Mouse (Mus musculus): ENCODE data around the gene Il20ra. TPM values are rescaled to one million over a fixed set of nuclear protein-coding genes. Genes with fewer than 3 reads are reported as not detected.
A peak's percentile ranks its signal among the peaks of the same experiment; 100 is the strongest.
"Not testable (repeated sequence)": the region's sequence is repeated elsewhere in the genome, so short reads cannot be mapped to it uniquely, and the experiment has no call there.

Gene Il20ra
- polyA plus RNA-seq, 1 experiment = 0.19 TPM

GRCm38 (mm10) chr10:19704445-19704844 is 7.9 kb upstream of the Il20ra start:
- H3K36me3 ChIP-seq (replicated peaks; ENCODE audit: low read length) = no peaks in the 10 kb centered on the region
- TF ChIP-seq FLI1 (IDR thresholded peaks at IDR 0.05; ENCODE audit: low read length) (no peak), GATA1 (IDR thresholded peaks at IDR 0.05; ENCODE audit: borderline replicate concordance, low read length) (no peak)
- no peaks in the 10 kb centered on the region for H3K9me3 ChIP-seq
- H3K4me1 ChIP-seq = peaks cover 22% of the 10 kb centered on the region
- H3K27me3 ChIP-seq (replicated peaks) = no peaks in the 10 kb centered on the region
- no peak overlapping the region for H3K4me3 ChIP-seq (replicated peaks)

- Histone ChIP-seq H3K4me3 (replicated peaks) (no peak overlapping the region), H3K9me3 (no peaks in the 10 kb centered on the region), H3K27me3 (replicated peaks) (peaks cover 2% of the 10 kb centered on the region), H3K4me1 (peaks cover 41% of the 10 kb centered on the region), H3K36me3 (replicated peaks; ENCODE audit: low read length) (no peaks in the 10 kb centered on the region)
- no peak for TF ChIP-seq FLI1 (IDR thresholded peaks at IDR 0.05; ENCODE audit: low read length)
- no peak for TF ChIP-seq GATA1 (IDR thresholded peaks at IDR 0.05; ENCODE audit: borderline replicate concordance, low read length)
Observed at GRCm38 (mm10) chr10:19707768-19708167, 4.6 kb upstream of the Il20ra start.

GRCm38 (mm10) chr10:19708277-19709070 is 3.9 kb upstream of the Il20ra start:
- H3K36me3 ChIP-seq (replicated peaks; ENCODE audit: low read length) = no peaks in the 10 kb centered on the region
- H3K4me1 ChIP-seq = peaks cover 42% of the 10 kb centered on the region
- peaks cover 2% of the 10 kb centered on the region for H3K27me3 ChIP-seq (replicated peaks)
- H3K9me3 ChIP-seq = no peaks in the 10 kb centered on the region
- no peak overlapping the region for H3K4me3 ChIP-seq (replicated peaks)
- TF ChIP-seq FLI1 (IDR thresholded peaks at IDR 0.05; ENCODE audit: low read length) = no peak
- no peak for TF ChIP-seq GATA1 (IDR thresholded peaks at IDR 0.05; ENCODE audit: borderline replicate concordance, low read length)

- no peak overlapping the region for H3K4me3 ChIP-seq (replicated peaks)
- no peaks in the 10 kb centered on the region for H3K36me3 ChIP-seq (replicated peaks; ENCODE audit: low read length)
- H3K27me3 ChIP-seq (replicated peaks) = peaks cover 2% of the 10 kb centered on the region
- H3K4me1 ChIP-seq = peaks cover 48% of the 10 kb centered on the region
- no peak for TF ChIP-seq FLI1 (IDR thresholded peaks at IDR 0.05; ENCODE audit: low read length)
- TF ChIP-seq GATA1 (IDR thresholded peaks at IDR 0.05; ENCODE audit: borderline replicate concordance, low read length) = no peak
- H3K9me3 ChIP-seq = no peaks in the 10 kb centered on the region
Observed at GRCm38 (mm10) chr10:19711020-19711419, 1.4 kb upstream of the Il20ra start.

- H3K9me3 ChIP-seq = no peaks in the 10 kb centered on the region
- peaks cover 53% of the 10 kb centered on the region for H3K4me1 ChIP-seq
- H3K36me3 ChIP-seq (replicated peaks; ENCODE audit: low read length) = no peaks in the 10 kb centered on the region
- peak overlapping the region; percentile 53 for H3K4me3 ChIP-seq (replicated peaks)
- peaks cover 2% of the 10 kb centered on the region for H3K27me3 ChIP-seq (replicated peaks)
- TF ChIP-seq GATA1 (IDR thresholded peaks at IDR 0.05; ENCODE audit: borderline replicate concordance, low read length) = no peak
- no peak for TF ChIP-seq FLI1 (IDR thresholded peaks at IDR 0.05; ENCODE audit: low read length)
Observed at GRCm38 (mm10) chr10:19711551-19712171, 709 bp upstream of the Il20ra start.

GRCm38 (mm10) chr10:19718627-19719026 is 6.3 kb downstream of the Il20ra start:
- Histone ChIP-seq H3K4me3 (replicated peaks) (no peak overlapping the region), H3K27me3 (replicated peaks) (peaks cover 6% of the 10 kb centered on the region), H3K4me1 (peaks cover 50% of the 10 kb centered on the region), H3K36me3 (replicated peaks; ENCODE audit: low read length) (no peaks in the 10 kb centered on the region), H3K9me3 (no peaks in the 10 kb centered on the region)
- TF ChIP-seq FLI1 (IDR thresholded peaks at IDR 0.05; ENCODE audit: low read length) (no peak), GATA1 (IDR thresholded peaks at IDR 0.05; ENCODE audit: borderline replicate concordance, low read length) (no peak)

GRCm38 (mm10) chr10:19722320-19722719 is 9.9 kb downstream of the Il20ra start:
- Histone ChIP-seq H3K9me3 (no peaks in the 10 kb centered on the region), H3K27me3 (replicated peaks) (peaks cover 6% of the 10 kb centered on the region), H3K36me3 (replicated peaks; ENCODE audit: low read length) (no peaks in the 10 kb centered on the region), H3K4me1 (peaks cover 27% of the 10 kb centered on the region), H3K4me3 (replicated peaks) (no peak overlapping the region)
- no peak for TF ChIP-seq FLI1 (IDR thresholded peaks at IDR 0.05; ENCODE audit: low read length)
- TF ChIP-seq GATA1 (IDR thresholded peaks at IDR 0.05; ENCODE audit: borderline replicate concordance, low read length) = no peak

GRCm38 (mm10) chr10:19724158-19724832 is 11.9 kb downstream of the Il20ra start:
- no peak overlapping the region for H3K4me3 ChIP-seq (replicated peaks)
- peaks cover 13% of the 10 kb centered on the region for H3K4me1 ChIP-seq
- peaks cover 6% of the 10 kb centered on the region for H3K27me3 ChIP-seq (replicated peaks)
- H3K36me3 ChIP-seq (replicated peaks; ENCODE audit: low read length) = no peaks in the 10 kb centered on the region
- TF ChIP-seq FLI1 (IDR thresholded peaks at IDR 0.05; ENCODE audit: low read length) (no peak), GATA1 (IDR thresholded peaks at IDR 0.05; ENCODE audit: borderline replicate concordance, low read length) (no peak)
- no peaks in the 10 kb centered on the region for H3K9me3 ChIP-seq

- not testable (repeated sequence) for H3K27me3 ChIP-seq (replicated peaks); H3K9me3 ChIP-seq; H3K36me3 ChIP-seq (replicated peaks; ENCODE audit: low read length); H3K4me3 ChIP-seq (replicated peaks)
- H3K4me1 ChIP-seq = peaks cover 19% of the 10 kb centered on the region
Observed at GRCm38 (mm10) chr10:19738442-19738841, 26.1 kb downstream of the Il20ra start.

- H3K4me3 ChIP-seq (replicated peaks) = no peak overlapping the region
- peaks cover 2% of the 10 kb centered on the region for H3K36me3 ChIP-seq (replicated peaks; ENCODE audit: low read length)
- TF ChIP-seq FLI1 (IDR thresholded peaks at IDR 0.05; ENCODE audit: low read length) (no peak), GATA1 (IDR thresholded peaks at IDR 0.05; ENCODE audit: borderline replicate concordance, low read length) (no peak)
- H3K4me1 ChIP-seq = peaks cover 35% of the 10 kb centered on the region
- no peaks in the 10 kb centered on the region for H3K27me3 ChIP-seq (replicated peaks)
- no peaks in the 10 kb centered on the region for H3K9me3 ChIP-seq
Observed at GRCm38 (mm10) chr10:19745662-19746061, 33.3 kb downstream of the Il20ra start.

Data from megakaryocyte, embryonic 14.5 days (primary cell).